Mouse (Mus musculus): Measurements from ENCODE around the gene Otud3. TPM values are rescaled to one million over a fixed set of nuclear protein-coding genes. Genes with fewer than 3 reads are reported as not detected.

Otud3 gene
- total and polyA plus RNA-seq, 2 experiments from 2014 or later = 3.8 to 6.8 TPM

GRCm38 (mm10) chr4:138865991-138866390 is 47.8 kb downstream of the Otud3 start:
- Histone ChIP-seq H3K4me3 (ENCODE audit: low read length) (no peak overlapping the region), H3K4me2 (ENCODE audit: low read depth, low read length) (no peak overlapping the region), H3K36me3 (ENCODE audit: insufficient read depth, low read length) (no peaks in the 10 kb centered on the region), H3K27ac (no peak overlapping the region), H3K9me3 (ENCODE audit: low read length) (no peaks in the 10 kb centered on the region), H3K4me1 (ENCODE audit: insufficient read depth, low read length) (no peaks in the 10 kb centered on the region), H3K9ac (replicated peaks; ENCODE audit: low read length) (no peak overlapping the region), H3K27me3 (ENCODE audit: insufficient read depth, low read length) (no peaks in the 10 kb centered on the region)
- ATAC-seq (no peak), DNase-seq (ENCODE audit: low spot score) (no peak)
- WGBS = 65% methylated on average over 6 of the region's 6 CpGs
- TF ChIP-seq CTCF (IDR thresholded peaks at IDR 0.05; ENCODE audit: low read depth) = no peak

- no peak for ATAC-seq
- Histone ChIP-seq H3K4me2 (ENCODE audit: low read depth, low read length) (no peak overlapping the region), H3K36me3 (ENCODE audit: insufficient read depth, low read length) (no peaks in the 10 kb centered on the region), H3K9ac (replicated peaks; ENCODE audit: low read length) (no peak overlapping the region), H3K27me3 (ENCODE audit: insufficient read depth, low read length) (no peaks in the 10 kb centered on the region), H3K4me3 (ENCODE audit: low read length) (no peak overlapping the region), H3K27ac (no peak overlapping the region), H3K4me1 (ENCODE audit: insufficient read depth, low read length) (no peaks in the 10 kb centered on the region), H3K9me3 (ENCODE audit: low read length) (no peaks in the 10 kb centered on the region)
- no peak for TF ChIP-seq CTCF (IDR thresholded peaks at IDR 0.05; ENCODE audit: low read depth)
- WGBS = 74% methylated on average over 5 of the region's 5 CpGs
- DNase-seq (ENCODE audit: low spot score) = no peak
These were observed 48.7 kb downstream of the Otud3 start for GRCm38 (mm10) chr4:138865092-138865491.

GRCm38 (mm10) chr4:138863344-138863998 is 50.3 kb downstream of the Otud3 start, which contains the start of gene Pla2g5:
Gene Pla2g5, minus strand, starts transcription at chr4:138863482.
- TF ChIP-seq CTCF (IDR thresholded peaks at IDR 0.05; ENCODE audit: low read depth) = no peak
- Histone ChIP-seq H3K4me2 (ENCODE audit: low read depth, low read length) (no peak within 1 kb of the TSS), H3K27me3 (ENCODE audit: insufficient read depth, low read length) (no peaks in the 10 kb centered on the region), H3K27ac (no peak within 1 kb of the TSS), H3K9me3 (ENCODE audit: low read length) (no peaks in the 10 kb centered on the region), H3K9ac (replicated peaks; ENCODE audit: low read length) (no peak within 1 kb of the TSS), H3K4me1 (ENCODE audit: insufficient read depth, low read length) (no peaks in the 10 kb centered on the region), H3K36me3 (ENCODE audit: insufficient read depth, low read length) (no peaks in the 10 kb centered on the region), H3K4me3 (ENCODE audit: low read length) (no peak within 1 kb of the TSS)
- no peak for DNase-seq (ENCODE audit: low spot score)
- WGBS = 73% methylated on average over 10 of the region's 10 CpGs
- no peak for ATAC-seq

GRCm38 (mm10) chr4:138859728-138860127 is 54.0 kb downstream of the Otud3 start:
- Histone ChIP-seq H3K4me1 (ENCODE audit: insufficient read depth, low read length) (no peaks in the 10 kb centered on the region), H3K9me3 (ENCODE audit: low read length) (no peaks in the 10 kb centered on the region), H3K36me3 (ENCODE audit: insufficient read depth, low read length) (no peaks in the 10 kb centered on the region), H3K27me3 (ENCODE audit: insufficient read depth, low read length) (no peaks in the 10 kb centered on the region), H3K27ac (peak overlapping the region; percentile 64), H3K4me2 (ENCODE audit: low read depth, low read length) (peak overlapping the region; percentile 52), H3K9ac (replicated peaks; ENCODE audit: low read length) (0 out of 2 replicates have a peak overlapping the region, but pooled peaks have one; percentile 14), H3K4me3 (ENCODE audit: low read length) (peak overlapping the region; percentile 16)
- WGBS = 4% methylated on average over 13 of the region's 13 CpGs
- peak; percentile 92 for DNase-seq (ENCODE audit: low spot score)
- TF ChIP-seq CTCF (IDR thresholded peaks at IDR 0.05; ENCODE audit: low read depth) = peak; percentile 80
- ATAC-seq = peak; percentile 88

- Histone ChIP-seq H3K4me1 (ENCODE audit: insufficient read depth, low read length) (no peaks in the 10 kb centered on the region), H3K27me3 (ENCODE audit: insufficient read depth, low read length) (no peaks in the 10 kb centered on the region), H3K9me3 (ENCODE audit: low read length) (no peaks in the 10 kb centered on the region), H3K9ac (replicated peaks; ENCODE audit: low read length) (0 out of 2 replicates have a peak overlapping the region, but pooled peaks have one; percentile 14), H3K27ac (peak overlapping the region; percentile 64), H3K36me3 (ENCODE audit: insufficient read depth, low read length) (no peaks in the 10 kb centered on the region), H3K4me3 (ENCODE audit: low read length) (peak overlapping the region; percentile 16), H3K4me2 (ENCODE audit: low read depth, low read length) (peak overlapping the region; percentile 52)
- ATAC-seq = peak; percentile 59
- 16% methylated on average over 9 of the region's 9 CpGs for WGBS
- peak; percentile 89 for DNase-seq (ENCODE audit: low spot score)
- TF ChIP-seq CTCF (IDR thresholded peaks at IDR 0.05; ENCODE audit: low read depth) = peak; percentile 76
These were observed 54.5 kb downstream of the Otud3 start for GRCm38 (mm10) chr4:138859245-138859644.

GRCm38 (mm10) chr4:138858446-138858845 is 55.3 kb downstream of the Otud3 start:
- ATAC-seq = no peak
- no peaks in the 10 kb centered on the region for H3K4me1 ChIP-seq (ENCODE audit: insufficient read depth, low read length)

GRCm38 (mm10) chr4:138857576-138857975 is 56.2 kb downstream of the Otud3 start:
- Histone ChIP-seq H3K9me3 (ENCODE audit: low read length) (no peaks in the 10 kb centered on the region), H3K36me3 (ENCODE audit: insufficient read depth, low read length) (no peaks in the 10 kb centered on the region), H3K4me1 (ENCODE audit: insufficient read depth, low read length) (no peaks in the 10 kb centered on the region), H3K4me2 (ENCODE audit: low read depth, low read length) (no peak overlapping the region), H3K27me3 (ENCODE audit: insufficient read depth, low read length) (no peaks in the 10 kb centered on the region), H3K9ac (replicated peaks; ENCODE audit: low read length) (no peak overlapping the region), H3K27ac (no peak overlapping the region), H3K4me3 (ENCODE audit: low read length) (no peak overlapping the region)
- DNase-seq (ENCODE audit: low spot score) (no peak), ATAC-seq (no peak)
- TF ChIP-seq CTCF (IDR thresholded peaks at IDR 0.05; ENCODE audit: low read depth) = no peak
- 82% methylated on average over 10 of the region's 10 CpGs for WGBS

More at GRCm38 (mm10) chr4:138858446-138858845, 55.3 kb downstream of the Otud3 start:
- Histone ChIP-seq H3K9ac (replicated peaks; ENCODE audit: low read length) (no peak overlapping the region), H3K4me3 (ENCODE audit: low read length) (no peak overlapping the region), H3K4me2 (ENCODE audit: low read depth, low read length) (no peak overlapping the region), H3K27me3 (ENCODE audit: insufficient read depth, low read length) (no peaks in the 10 kb centered on the region), H3K36me3 (ENCODE audit: insufficient read depth, low read length) (no peaks in the 10 kb centered on the region), H3K27ac (no peak overlapping the region), H3K9me3 (ENCODE audit: low read length) (no peaks in the 10 kb centered on the region)
- DNase-seq (ENCODE audit: low spot score) = no peak
- TF ChIP-seq CTCF (IDR thresholded peaks at IDR 0.05; ENCODE audit: low read depth) = no peak
- 72% methylated on average over 15 of the region's 15 CpGs for WGBS
